Mouse (Mus musculus): ENCODE measurements around the gene Zfand3. TPM values are rescaled to one million over a fixed set of nuclear protein-coding genes. Genes with fewer than 3 reads are reported as not detected.
A peak's percentile ranks its signal among the peaks of the same experiment; 100 is the strongest.

Zfand3 gene
- polyA plus RNA-seq, 1 experiment from 2014 or later, result 55.6 TPM

- Histone ChIP-seq H3K27me3 (replicated peaks) (no peaks in the 10 kb centered on the region), H3K9me3 (replicated peaks) (no peaks in the 10 kb centered on the region), H3K4me3 (replicated peaks) (no peak overlapping the region), H3K36me3 (no peaks in the 10 kb centered on the region), H3K4me1 (peaks cover 61% of the 10 kb centered on the region), H3K9ac (replicated peaks) (no peak overlapping the region), H3K4me2 (no peak overlapping the region), H3K27ac (replicated peaks) (no peak overlapping the region)
- 79% methylated on average over 4 of the region's 4 CpGs for WGBS
- ATAC-seq (ENCODE audit: low FRiP score), result no peak
Observed at GRCm38 (mm10) chr17:30240659-30241058, 236.1 kb downstream of the Zfand3 start.

GRCm38 (mm10) chr17:30241061-30241460 is 236.5 kb downstream of the Zfand3 start:
- Histone ChIP-seq H3K9me3 (replicated peaks) (no peaks in the 10 kb centered on the region), H3K27ac (replicated peaks) (no peak overlapping the region), H3K4me1 (peaks cover 63% of the 10 kb centered on the region), H3K27me3 (replicated peaks) (no peaks in the 10 kb centered on the region), H3K9ac (replicated peaks) (no peak overlapping the region), H3K36me3 (no peaks in the 10 kb centered on the region), H3K4me2 (no peak overlapping the region), H3K4me3 (replicated peaks) (no peak overlapping the region)
- no peak for ATAC-seq (ENCODE audit: low FRiP score)
- 63% methylated on average over 6 of the region's 6 CpGs for WGBS

GRCm38 (mm10) chr17:30241720-30242322 is 237.3 kb downstream of the Zfand3 start:
- no peaks in the 10 kb centered on the region for H3K27me3 ChIP-seq (replicated peaks)
- H3K9ac ChIP-seq (replicated peaks), result no peak overlapping the region
- WGBS, result 38% methylated on average over 17 of the region's 17 CpGs
- no peak overlapping the region for H3K4me3 ChIP-seq (replicated peaks)
- no peaks in the 10 kb centered on the region for H3K36me3 ChIP-seq
- H3K9me3 ChIP-seq (replicated peaks), result no peaks in the 10 kb centered on the region
- peaks cover 59% of the 10 kb centered on the region for H3K4me1 ChIP-seq
- 0 out of 2 replicates have a peak overlapping the region, but pooled peaks have one; percentile 33 for H3K27ac ChIP-seq (replicated peaks)
- ATAC-seq (ENCODE audit: low FRiP score), result no peak
- H3K4me2 ChIP-seq, result no peak overlapping the region

- no peaks in the 10 kb centered on the region for H3K36me3 ChIP-seq
- H3K9me3 ChIP-seq (replicated peaks), result no peaks in the 10 kb centered on the region
- H3K27ac ChIP-seq (replicated peaks), result no peak overlapping the region
- no peaks in the 10 kb centered on the region for H3K27me3 ChIP-seq (replicated peaks)
- WGBS, result 89% methylated on average over 4 of the region's 4 CpGs
- H3K4me1 ChIP-seq, result peaks cover 54% of the 10 kb centered on the region
- no peak overlapping the region for H3K4me3 ChIP-seq (replicated peaks)
- ATAC-seq (ENCODE audit: low FRiP score), result no peak
- no peak overlapping the region for H3K4me2 ChIP-seq
- H3K9ac ChIP-seq (replicated peaks), result no peak overlapping the region
Observed at GRCm38 (mm10) chr17:30242647-30243046, 238.1 kb downstream of the Zfand3 start.

GRCm38 (mm10) chr17:30243540-30243939 is 239.0 kb downstream of the Zfand3 start:
- ATAC-seq (ENCODE audit: low FRiP score), result no peak
- Histone ChIP-seq H3K36me3 (no peaks in the 10 kb centered on the region), H3K4me3 (replicated peaks) (no peak overlapping the region), H3K4me2 (no peak overlapping the region), H3K9ac (replicated peaks) (no peak overlapping the region), H3K9me3 (replicated peaks) (no peaks in the 10 kb centered on the region), H3K27me3 (replicated peaks) (no peaks in the 10 kb centered on the region), H3K4me1 (peaks cover 54% of the 10 kb centered on the region), H3K27ac (replicated peaks) (no peak overlapping the region)
- WGBS, result 86% methylated on average over 7 of the region's 7 CpGs

GRCm38 (mm10) chr17:30244651-30245307 is 240.2 kb downstream of the Zfand3 start:
- Histone ChIP-seq H3K27ac (replicated peaks) (no peak overlapping the region; the same call in 1 of the 2 replicates), H3K9me3 (replicated peaks) (no peaks in the 10 kb centered on the region), H3K36me3 (no peaks in the 10 kb centered on the region), H3K4me1 (peaks cover 51% of the 10 kb centered on the region), H3K4me3 (replicated peaks) (no peak overlapping the region), H3K9ac (replicated peaks) (no peak overlapping the region), H3K4me2 (no peak overlapping the region), H3K27me3 (replicated peaks) (no peaks in the 10 kb centered on the region)
- 45% methylated on average over 14 of the region's 14 CpGs for WGBS
- 0 out of 2 replicates have a peak, but pooled peaks have one; percentile 19 for ATAC-seq (ENCODE audit: low FRiP score)

GRCm38 (mm10) chr17:30245308-30245706 is 240.8 kb downstream of the Zfand3 start:
- H3K4me1 ChIP-seq, result peaks cover 47% of the 10 kb centered on the region
- no peak overlapping the region for H3K27ac ChIP-seq (replicated peaks)
- no peaks in the 10 kb centered on the region for H3K36me3 ChIP-seq
- H3K9ac ChIP-seq (replicated peaks), result no peak overlapping the region
- no peak for ATAC-seq (ENCODE audit: low FRiP score)
- WGBS, result 44% methylated on average over 10 of the region's 10 CpGs
- H3K9me3 ChIP-seq (replicated peaks), result no peaks in the 10 kb centered on the region
- H3K27me3 ChIP-seq (replicated peaks), result no peaks in the 10 kb centered on the region
- H3K4me2 ChIP-seq, result no peak overlapping the region
- no peak overlapping the region for H3K4me3 ChIP-seq (replicated peaks)

- ATAC-seq (ENCODE audit: low FRiP score), result no peak
- 75% methylated on average over 3 of the region's 5 CpGs for WGBS
Observed at GRCm38 (mm10) chr17:30253028-30253427, 248.5 kb downstream of the Zfand3 start.

GRCm38 (mm10) chr17:30253924-30254323 is 249.4 kb downstream of the Zfand3 start:
- Histone ChIP-seq H3K9me3 (replicated peaks) (no peaks in the 10 kb centered on the region), H3K36me3 (no peaks in the 10 kb centered on the region), H3K4me3 (replicated peaks) (no peak overlapping the region), H3K4me2 (no peak overlapping the region), H3K27me3 (replicated peaks) (no peaks in the 10 kb centered on the region), H3K4me1 (peaks cover 30% of the 10 kb centered on the region), H3K9ac (replicated peaks) (no peak overlapping the region), H3K27ac (replicated peaks) (no peak overlapping the region)
- WGBS, result 39% methylated on average over 7 of the region's 7 CpGs
- ATAC-seq (ENCODE audit: low FRiP score), result no peak

More at GRCm38 (mm10) chr17:30253028-30253427, 248.5 kb downstream of the Zfand3 start:
- Histone ChIP-seq H3K4me3 (replicated peaks) (no peak overlapping the region), H3K9me3 (replicated peaks) (no peaks in the 10 kb centered on the region), H3K9ac (replicated peaks) (no peak overlapping the region), H3K36me3 (no peaks in the 10 kb centered on the region), H3K27ac (replicated peaks) (no peak overlapping the region), H3K4me2 (no peak overlapping the region), H3K27me3 (replicated peaks) (no peaks in the 10 kb centered on the region), H3K4me1 (peaks cover 27% of the 10 kb centered on the region)

- Histone ChIP-seq H3K9ac (replicated peaks) (no peak overlapping the region), H3K36me3 (no peaks in the 10 kb centered on the region), H3K4me2 (no peak overlapping the region), H3K4me1 (peaks cover 45% of the 10 kb centered on the region), H3K4me3 (replicated peaks) (no peak overlapping the region), H3K27ac (replicated peaks) (no peak overlapping the region), H3K9me3 (replicated peaks) (no peaks in the 10 kb centered on the region), H3K27me3 (replicated peaks) (no peaks in the 10 kb centered on the region)
- 59% methylated on average over 8 of the region's 8 CpGs for WGBS
- no peak for ATAC-seq (ENCODE audit: low FRiP score)
Observed at GRCm38 (mm10) chr17:30255928-30256560, 251.5 kb downstream of the Zfand3 start.

GRCm38 (mm10) chr17:30258480-30258879 is 253.9 kb downstream of the Zfand3 start:
- Histone ChIP-seq H3K36me3 (no peaks in the 10 kb centered on the region), H3K4me3 (replicated peaks) (no peak overlapping the region), H3K9me3 (replicated peaks) (no peaks in the 10 kb centered on the region), H3K27me3 (replicated peaks) (no peaks in the 10 kb centered on the region), H3K4me1 (peaks cover 67% of the 10 kb centered on the region), H3K9ac (replicated peaks) (no peak overlapping the region), H3K4me2 (no peak overlapping the region), H3K27ac (replicated peaks) (no peak overlapping the region)
- 62% methylated on average over 4 of the region's 4 CpGs for WGBS
- ATAC-seq (ENCODE audit: low FRiP score), result no peak

- no peak overlapping the region for H3K9ac ChIP-seq (replicated peaks)
- H3K27me3 ChIP-seq (replicated peaks), result no peaks in the 10 kb centered on the region
- no peak overlapping the region for H3K27ac ChIP-seq (replicated peaks)
- H3K4me3 ChIP-seq (replicated peaks), result no peak overlapping the region
- WGBS, result 59% methylated on average over 6 of the region's 6 CpGs
- H3K4me1 ChIP-seq, result peaks cover 60% of the 10 kb centered on the region
- H3K36me3 ChIP-seq, result no peaks in the 10 kb centered on the region
- no peak for ATAC-seq (ENCODE audit: low FRiP score)
- no peaks in the 10 kb centered on the region for H3K9me3 ChIP-seq (replicated peaks)
- no peak overlapping the region for H3K4me2 ChIP-seq
Observed at GRCm38 (mm10) chr17:30259938-30260337, 255.4 kb downstream of the Zfand3 start.

Measured in neural tube, embryonic 15.5 days (tissue).